Mouse (Mus musculus) T-helper 1 cell (primary cell): Measurements from ENCODE around the gene Tmco4.

Experiments
- in situ Hi-C: fragments of 300-600 bp; cut with MboI, MseI; formaldehyde crosslinking; loops from one replicate; pipeline ENCODE4 v1.15.1; 2025; ENCODE audit warnings: high pct_unique_total_duplicates

Gene Tmco4

DNA sequence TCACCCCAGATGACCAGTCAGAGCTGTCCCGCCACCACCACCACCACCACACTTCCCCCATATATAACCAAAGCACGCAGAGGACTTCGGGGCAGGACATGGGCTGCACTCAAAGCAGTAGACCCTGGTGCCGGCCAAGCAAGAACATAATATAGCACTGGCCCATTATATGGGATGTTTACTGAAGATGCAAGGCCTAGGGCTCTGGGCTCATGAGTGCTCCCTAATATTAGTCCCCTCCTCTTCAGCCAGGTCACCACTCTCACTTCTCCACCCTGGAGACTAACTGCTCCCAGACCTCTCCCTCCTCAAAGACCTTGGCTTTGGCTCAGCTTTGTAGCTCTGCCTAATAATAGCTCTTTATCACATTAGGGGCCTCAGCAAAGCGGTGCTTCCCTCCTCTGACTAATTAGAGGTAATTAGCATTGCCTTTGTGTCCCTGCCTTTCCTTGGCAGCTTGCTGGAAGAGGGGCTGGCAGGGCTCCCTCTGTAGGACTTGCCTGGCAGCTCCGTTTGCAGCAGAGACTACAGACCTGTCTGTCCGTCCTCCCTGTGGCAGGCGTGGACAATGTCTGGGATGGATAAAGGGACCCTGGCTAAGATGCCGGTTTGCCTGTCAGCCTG is 81.7 kb downstream of the Tmco4 start:
- in situ Hi-C loops: loop anchor here (25.0 kb wide), 1 partner anchor 808 kb away; no protein-coding TSS in a partner anchor

DNA sequence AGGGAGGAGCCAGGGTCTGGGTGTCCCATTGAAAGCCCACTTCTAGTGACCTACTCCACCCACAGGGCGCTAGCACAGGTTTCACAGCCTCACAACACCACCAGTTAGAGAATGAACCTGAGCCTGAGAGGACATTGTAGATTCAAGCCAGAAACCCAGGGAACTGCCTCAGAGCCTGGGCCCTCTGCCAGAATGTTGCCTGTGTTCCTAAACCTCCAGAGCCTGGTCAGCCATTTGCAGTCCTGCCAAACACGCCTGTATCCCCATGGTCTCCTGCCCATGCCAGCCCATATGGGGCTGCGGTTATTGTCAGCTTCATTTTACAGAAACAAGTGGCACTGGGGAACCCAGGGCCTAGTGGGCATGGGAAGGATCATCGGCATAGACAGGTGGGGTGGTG is 82.6 kb downstream of the Tmco4 start:
- in situ Hi-C loops: loop anchor here (25.0 kb wide), 1 partner anchor 807 kb away; no protein-coding TSS in a partner anchor

DNA sequence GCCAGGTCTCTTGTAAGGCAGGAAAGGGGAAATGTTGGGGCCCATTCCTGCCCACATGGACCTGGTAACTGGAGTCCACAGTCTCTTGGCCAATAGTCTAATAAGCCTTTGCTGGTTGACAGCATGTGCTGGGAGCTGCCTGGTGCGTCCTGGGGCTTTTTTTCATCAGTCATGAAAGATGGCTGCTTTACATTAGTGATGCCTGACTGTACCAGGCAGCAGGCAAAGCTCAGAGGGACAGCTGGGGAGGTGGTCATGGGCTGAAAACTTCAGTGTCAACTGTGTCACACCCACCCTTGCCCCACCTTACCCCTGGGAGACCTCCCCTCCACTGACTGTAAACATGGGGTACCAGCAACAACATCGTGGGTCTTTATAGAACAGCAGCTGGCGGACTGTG is 83.1 kb downstream of the Tmco4 start:
- in situ Hi-C loops: loop anchor here (25.0 kb wide), 1 partner anchor 807 kb away; no protein-coding TSS in a partner anchor

DNA sequence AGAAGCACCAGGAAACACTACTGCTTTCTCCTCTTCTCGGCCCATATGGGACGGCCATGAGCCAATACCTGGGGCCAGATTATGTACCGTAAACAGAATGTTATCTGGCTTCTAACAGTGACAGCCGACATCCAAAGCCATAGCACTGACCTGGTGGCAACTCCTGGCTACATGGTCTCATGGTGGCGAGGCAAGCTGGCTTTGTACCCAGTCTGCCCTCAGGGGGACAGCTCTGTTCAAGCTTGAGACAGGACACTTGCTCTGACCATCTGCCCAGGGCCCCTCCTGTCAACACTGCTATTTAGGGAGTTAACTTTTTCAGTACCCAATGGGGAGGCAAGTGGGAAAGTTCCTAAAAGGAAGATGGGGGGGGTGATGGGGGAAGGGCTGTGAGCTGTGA is 84.6 kb downstream of the Tmco4 start:
- in situ Hi-C loops: loop anchor here (25.0 kb wide), 1 partner anchor 805 kb away; no protein-coding TSS in a partner anchor

DNA sequence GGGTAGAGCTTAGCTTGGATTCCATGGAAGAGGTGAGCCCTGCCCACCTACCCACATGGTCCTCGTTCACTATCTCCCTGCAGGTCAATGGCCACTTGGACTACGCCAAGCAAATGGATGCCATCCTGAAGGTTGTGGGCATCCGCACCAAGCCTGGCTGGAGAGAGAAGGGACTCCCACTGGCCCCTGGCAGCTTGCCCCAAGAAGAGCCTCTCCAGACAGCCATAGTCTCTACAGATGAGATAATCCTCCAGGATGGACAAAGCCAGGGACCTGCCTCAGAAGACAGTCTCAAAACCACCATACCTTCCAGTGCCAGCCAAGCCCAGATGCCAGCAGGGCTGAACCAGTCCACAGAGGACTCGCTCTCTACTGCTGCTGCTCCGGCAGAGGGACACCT is 85.3 kb downstream of the Tmco4 start:
- in situ Hi-C loops: loop anchor here (25.0 kb wide), 1 partner anchor 804 kb away; no protein-coding TSS in a partner anchor

DNA sequence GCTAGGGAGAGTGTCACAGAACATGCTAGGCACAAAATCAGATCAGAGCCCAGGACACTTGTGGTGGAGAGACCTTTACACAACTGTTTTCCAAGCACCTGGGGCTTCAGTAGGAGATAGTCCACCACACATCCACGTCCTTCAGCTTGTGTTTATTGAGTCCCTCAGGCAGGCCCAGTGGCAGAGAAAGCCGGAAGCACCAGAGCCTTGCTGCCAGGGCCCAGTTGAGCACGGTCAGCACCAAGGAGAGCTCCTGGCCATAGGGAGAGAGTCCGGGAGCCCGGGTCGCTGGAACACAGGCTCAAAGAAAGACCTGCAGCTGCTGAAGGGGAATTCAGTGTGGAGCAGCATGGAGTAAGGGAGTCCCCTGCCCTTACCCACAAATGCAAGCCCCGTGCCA is 86.9 kb downstream of the Tmco4 start:
- in situ Hi-C loops: loop anchor here (25.0 kb wide), 1 partner anchor 803 kb away; no protein-coding TSS in a partner anchor

DNA sequence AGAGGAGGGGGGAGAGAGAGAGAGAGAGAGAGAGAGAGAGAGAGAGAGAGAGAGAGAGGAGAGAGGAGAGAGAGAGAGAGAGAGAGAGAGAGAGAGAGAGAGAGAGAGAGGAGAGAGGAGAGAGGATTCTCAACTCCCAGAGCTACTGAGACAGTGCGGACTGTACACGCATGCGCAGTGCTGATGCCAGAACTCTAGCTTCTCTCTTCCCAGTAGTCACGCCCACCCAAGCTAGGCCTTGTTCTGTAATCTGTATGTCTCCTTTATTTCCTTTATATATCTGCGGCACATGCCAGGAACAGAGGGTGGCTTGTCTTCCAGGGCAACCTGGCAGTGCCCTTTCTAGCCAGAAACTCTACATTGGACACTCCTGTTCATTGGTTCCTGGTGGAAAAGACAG is 92.1 kb downstream of the Tmco4 start:
- in situ Hi-C loops: loop anchor here (25.0 kb wide), 1 partner anchor 797 kb away; no protein-coding TSS in a partner anchor

DNA sequence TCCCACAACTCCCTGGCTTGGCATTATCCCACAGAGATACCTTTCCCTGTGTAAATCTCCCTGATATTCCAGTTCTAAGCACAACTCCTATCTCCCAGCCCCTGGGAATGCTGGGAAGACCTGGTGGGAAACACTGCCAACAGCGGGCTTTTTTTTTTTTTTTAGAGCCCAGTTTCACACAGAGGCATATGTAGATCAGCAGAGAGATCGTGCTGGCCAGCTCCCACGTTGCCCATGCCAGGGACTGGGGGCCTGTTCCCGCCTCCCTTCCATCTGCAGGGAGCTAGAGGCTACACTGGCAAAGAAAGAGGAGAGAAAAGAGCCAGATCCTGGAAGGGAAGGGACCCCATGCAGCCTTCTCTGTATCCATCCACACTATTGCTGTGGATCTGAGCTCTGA is 95.6 kb downstream of the Tmco4 start:
- in situ Hi-C loops: loop anchor here (25.0 kb wide), 1 partner anchor 794 kb away; no protein-coding TSS in a partner anchor

DNA sequence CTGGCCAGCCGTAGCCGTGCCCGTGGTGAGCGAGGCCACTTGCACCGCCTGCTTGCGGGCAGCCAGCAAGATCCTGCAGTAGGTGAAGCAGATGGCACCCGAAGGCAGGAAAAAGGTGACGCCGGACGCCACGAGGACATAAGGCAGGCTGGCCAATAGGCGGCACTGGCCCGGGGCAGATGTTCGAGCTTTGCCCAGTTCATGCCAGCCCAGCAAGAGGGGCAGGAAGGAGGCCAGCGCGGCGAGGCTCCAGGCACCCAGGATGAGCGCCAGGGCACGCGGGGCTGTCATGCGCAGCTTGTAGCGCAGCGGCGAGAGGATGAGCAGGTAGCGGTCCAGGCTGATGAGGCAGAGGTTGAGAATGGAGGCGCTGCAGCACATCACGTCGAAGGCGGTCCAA is 101.4 kb downstream of the Tmco4 start:
- in situ Hi-C loops: loop anchor here (25.0 kb wide), 1 partner anchor 788 kb away; no protein-coding TSS in a partner anchor

DNA sequence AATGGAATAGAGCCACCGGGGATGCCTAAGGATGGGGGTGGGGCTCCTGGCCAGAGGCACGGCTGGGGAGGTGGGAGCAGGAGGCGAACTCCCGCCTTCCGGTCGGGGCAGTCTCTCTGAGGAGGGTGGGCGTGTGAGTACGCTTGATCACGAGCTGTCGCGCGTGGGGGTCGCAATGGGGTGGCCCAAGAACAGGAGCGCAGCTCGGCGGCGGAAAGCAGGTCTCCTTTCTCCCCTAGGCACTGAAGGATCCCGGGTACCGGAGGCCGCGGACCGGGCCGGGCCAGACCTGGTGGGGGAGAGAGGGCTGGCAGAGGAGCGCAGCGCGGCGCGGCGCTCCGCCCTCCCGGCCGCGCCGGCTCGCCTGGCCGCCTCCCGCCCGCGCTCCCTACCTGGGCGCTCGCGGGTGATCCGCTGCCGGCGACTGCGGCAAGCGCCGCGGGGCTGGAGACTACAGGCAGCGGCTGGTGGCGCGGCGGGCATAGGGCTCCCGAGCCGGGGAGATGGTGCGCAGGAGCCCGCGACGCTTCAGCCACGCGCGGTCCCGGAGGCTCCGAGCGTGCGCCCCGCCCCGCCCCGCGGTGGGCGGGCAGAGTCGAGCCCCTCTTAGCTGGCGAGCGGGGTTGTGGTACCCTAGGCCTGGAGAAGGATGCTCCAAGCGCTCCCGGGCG is 102.5 kb downstream of the Tmco4 start, which contains the start of gene Htr6:
TSS of gene Htr6 (minus strand) at position 530 of the 671 bp plus-strand sequence.
- in situ Hi-C loops: loop anchor here (5.0 kb wide), 1 partner anchor 148 kb away; no protein-coding TSS in a partner anchor

DNA sequence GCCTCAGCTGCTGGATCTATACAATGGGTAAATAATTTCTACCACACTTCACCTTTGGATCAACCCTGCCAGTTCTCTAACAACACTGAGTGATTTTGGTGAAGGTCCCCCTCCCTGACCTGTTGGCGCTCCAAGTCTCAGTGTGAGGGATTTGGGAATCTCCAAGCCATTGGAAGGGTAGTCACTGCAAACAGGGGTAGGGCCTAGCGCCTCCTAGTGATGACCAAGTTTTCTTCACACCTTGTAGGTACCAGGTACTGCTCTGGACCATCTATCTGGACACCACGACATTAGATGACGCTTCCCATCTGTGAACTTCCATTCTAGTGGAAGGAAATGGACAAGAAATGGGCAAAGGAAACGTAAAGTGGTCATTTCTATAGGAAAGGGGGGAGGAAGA is 103.2 kb downstream of the Tmco4 start:
- in situ Hi-C loops: loop anchor here (5.0 kb wide), 1 partner anchor 149 kb away; no protein-coding TSS in a partner anchor

DNA sequence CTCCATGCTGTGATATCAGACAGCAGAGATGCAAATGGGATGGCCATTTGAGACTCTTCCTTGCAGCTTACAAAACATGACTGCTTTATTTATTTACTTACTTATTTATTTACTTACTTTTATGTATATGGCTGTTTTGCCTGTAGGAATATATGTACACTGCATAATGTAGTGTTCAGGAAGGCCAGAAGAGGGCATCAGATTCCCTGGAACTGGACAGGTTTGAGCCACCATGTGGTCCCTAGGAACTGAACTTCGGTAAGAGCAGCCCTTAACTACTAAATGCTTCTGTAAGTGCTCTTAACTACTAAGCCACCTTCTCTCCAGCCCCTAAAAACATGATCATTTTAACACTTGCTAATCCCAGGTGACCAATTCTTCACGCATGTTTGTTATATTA is 105.6 kb downstream of the Tmco4 start:
- in situ Hi-C loops: loop anchor here (5.0 kb wide), 1 partner anchor 151 kb away; no protein-coding TSS in a partner anchor

DNA sequence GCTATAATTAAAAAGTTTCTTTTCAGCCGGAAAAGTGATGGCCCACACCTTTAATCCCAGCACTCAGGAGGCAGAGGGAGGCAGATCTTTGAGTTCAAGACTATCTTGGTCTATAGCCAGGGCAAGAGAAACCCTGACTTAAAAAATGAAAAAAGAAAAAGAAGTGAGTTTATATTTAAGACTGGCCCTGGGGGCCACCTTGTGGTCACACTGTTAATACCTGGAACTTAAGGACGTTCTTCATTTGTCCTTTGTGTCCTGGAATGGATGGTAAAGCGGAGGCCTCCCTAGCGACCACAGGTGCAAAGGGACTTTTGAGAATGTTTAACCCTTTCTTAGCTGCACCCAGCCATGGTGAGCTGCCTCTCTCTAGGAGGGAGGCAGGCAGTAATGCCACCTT is 106.0 kb downstream of the Tmco4 start:
- in situ Hi-C loops: loop anchor here (5.0 kb wide), 1 partner anchor 151 kb away; no protein-coding TSS in a partner anchor

DNA sequence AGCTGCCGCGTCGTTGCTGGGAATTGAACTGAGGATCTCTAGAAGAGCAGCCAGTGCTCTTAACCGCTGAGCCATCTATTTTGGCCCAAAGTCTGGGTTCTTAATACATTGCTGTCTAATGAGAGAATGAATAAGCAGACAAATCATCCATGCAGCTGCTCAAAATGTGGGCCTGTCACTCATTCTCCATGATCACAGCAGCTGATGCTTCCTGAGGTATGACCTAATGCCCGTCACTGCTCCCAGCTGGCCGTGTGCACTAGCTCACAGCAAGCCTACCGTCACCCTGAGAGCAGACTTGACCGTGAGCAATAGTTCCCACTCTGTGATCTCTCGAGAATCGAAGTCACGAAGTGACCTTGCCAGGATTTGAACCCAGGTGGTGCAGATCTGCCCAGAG is 106.8 kb downstream of the Tmco4 start:
- in situ Hi-C loops: loop anchor here (5.0 kb wide), 1 partner anchor 152 kb away; no protein-coding TSS in a partner anchor

DNA sequence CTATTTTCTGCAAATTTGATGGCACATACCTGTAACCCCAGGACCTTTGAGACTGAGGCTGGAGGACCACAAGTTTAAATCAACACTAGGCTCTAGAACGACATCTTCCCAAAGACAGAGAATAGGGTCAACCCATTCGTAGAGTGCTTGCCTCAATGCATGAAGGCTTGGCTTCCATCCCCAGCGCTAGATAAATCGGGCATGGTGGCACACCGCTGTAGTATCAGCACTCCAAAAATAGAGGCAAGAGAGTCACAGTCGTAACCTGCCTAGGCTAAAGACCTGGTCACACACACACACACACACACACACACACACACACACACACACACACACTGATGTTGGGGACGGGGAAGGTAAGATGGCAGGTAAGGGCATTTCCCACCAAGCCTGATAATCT is 107.6 kb downstream of the Tmco4 start:
- in situ Hi-C loops: loop anchor here (10.0 kb wide), 1 partner anchor 235 kb away; the partner anchor contains the start of genes Akr7a5 and Pqlc2

DNA sequence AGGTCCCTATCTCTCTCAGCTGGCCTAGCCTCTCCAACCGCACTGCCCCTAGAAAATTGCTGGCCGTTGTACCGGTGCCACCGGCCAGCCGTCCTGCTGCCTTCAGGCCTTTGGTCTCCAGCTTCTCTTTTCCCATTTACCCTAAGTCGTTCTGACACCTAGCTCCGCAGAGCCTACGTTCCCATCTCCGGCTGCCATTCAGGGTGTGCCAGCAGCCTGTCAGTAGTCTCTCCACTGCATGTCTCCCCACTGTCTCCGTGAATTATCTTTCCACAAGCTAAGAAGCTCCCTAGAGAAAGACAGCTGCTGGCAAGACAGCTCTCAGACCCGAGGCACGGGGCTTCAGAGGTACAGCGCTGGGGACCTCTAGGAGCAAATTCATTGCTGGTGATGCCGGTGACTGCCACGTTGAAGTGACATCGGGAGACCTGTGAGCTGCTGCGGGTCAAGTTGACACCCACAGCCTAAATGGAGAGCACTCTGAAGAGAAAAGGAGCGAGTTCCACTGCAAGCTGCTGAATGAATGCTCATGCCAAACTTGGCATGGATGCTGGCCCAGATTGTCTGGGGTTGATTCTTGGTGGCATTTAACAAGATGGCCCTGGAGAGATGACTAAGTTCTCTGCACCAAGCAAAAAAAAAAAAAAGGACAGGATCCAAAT is 108.7 kb downstream of the Tmco4 start:
- in situ Hi-C loops: loop anchor here (10.0 kb wide), 1 partner anchor 233 kb away; the partner anchor contains the start of genes Akr7a5 and Pqlc2

DNA sequence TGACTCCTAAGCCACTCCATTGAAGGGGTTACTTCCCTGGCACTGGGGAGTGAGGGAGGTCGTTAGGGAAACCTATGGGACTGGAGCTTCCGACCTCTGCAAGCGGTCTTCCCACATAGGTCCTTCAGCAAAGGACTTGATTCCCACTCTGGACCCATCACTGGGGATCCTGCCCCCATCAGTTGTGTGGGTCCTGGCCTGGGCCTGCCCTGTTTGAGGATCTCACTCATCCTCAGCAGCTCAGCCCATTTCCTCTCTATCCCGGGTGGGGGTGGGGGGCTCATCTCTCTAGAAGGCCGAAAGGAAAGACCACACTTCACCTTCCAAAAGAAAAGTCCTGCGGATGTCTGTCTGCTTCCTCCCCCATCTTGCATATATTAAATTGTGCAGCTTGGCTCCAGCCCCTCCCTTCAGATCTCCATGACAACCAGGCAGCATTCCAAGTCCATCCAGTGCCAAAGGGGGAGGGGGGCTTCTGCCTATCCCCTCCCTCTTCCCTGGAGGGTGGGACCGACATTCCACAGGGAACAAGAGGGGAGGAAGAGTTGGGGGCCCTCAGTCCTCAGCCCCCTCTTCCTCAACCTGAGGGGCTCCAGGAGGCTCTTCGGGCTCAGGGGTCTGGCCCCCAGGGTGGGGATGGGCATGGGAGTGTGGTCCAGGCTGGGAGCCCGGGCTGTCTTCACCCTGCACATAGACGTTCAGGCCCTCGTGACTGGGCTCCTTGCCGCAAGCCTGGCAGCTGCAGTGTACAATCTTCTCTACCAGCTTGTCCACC is 110.3 kb downstream of the Tmco4 start:
- in situ Hi-C loops: loop anchor here (10.0 kb wide), 1 partner anchor 232 kb away; the partner anchor contains the start of genes Akr7a5 and Pqlc2

DNA sequence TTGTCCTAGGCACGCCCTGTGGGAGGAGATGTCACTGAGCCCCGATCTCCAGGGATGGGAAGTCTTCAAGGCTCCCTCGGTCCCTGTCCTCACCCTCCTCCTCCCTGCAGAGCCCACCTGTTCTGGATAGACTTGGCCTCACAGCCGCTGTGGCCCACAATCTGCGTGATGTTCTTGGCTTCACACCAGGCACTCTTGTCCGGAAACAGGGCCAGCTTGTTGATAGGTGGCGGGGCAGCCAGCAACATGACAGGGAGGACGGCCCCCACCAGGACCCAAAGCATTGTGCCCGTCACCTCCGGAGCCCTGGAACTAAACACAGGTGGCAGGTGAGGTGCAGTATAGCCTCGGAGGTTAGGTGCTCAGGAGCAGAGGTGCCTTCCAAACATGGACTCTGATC is 112.6 kb downstream of the Tmco4 start:
- in situ Hi-C loops: loop anchor here (5.0 to 10.0 kb wide), 2 partner anchors 137 to 229 kb away; partner anchors contain the start of genes Akr7a5 and Pqlc2

DNA sequence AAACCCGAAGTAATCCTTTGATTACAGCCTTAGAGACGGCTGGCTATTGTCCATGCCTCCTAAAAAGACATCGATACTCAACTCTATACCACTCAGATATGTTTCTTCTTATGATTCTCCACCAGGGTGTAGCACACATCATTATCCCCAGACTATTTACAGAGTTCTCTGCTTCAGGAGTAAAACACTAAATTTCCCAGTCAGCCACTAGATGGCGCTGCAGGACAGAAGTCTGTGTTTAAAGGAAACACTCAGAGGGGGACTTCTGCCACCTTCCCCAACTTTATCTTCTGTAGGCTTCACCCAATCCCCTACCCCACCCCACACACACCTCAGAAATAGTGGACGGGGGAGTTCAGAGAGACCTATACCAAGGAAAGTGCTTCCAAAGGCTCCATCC is 113.3 kb downstream of the Tmco4 start:
- in situ Hi-C loops: loop anchor here (5.0 to 10.0 kb wide), 2 partner anchors 136 to 229 kb away; partner anchors contain the start of genes Akr7a5 and Pqlc2

DNA sequence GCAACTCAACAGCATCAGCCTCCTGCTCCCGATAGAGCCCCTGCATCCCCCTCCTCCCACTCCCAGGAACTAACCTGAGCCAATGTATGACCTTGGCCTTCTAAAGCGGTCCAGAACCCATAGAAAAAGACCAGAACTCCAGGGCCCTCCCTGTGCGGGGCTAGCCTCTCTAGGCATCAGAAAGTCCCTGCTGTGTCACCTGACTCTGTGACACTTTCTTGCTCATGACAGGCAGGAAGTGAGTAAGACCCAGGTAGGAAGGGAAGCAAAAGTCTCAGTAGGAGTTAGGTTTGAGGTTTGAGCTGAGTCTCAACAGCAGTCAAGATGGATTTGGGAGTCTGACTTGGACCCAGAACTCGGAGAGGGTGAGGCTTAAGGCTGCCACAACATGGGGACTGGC is 114.3 kb downstream of the Tmco4 start:
- in situ Hi-C loops: loop anchor here (5.0 to 10.0 kb wide), 2 partner anchors 135 to 228 kb away; partner anchors contain the start of genes Akr7a5 and Pqlc2
